In genomic region chr13:52222315-52223097, GRCm38 (mm10) we compare ENCODE assay signal across 9 mouse cellular contexts.
A peak's percentile ranks its signal among the peaks of the same experiment; 100 is the strongest.
DNase-seq lines count a peak whose midpoint lies in the region; ATAC-seq and TF ChIP-seq lines count a peak whose summit lies in the region.
"Had no signal": no experiment of that assay in that cellular context is flagged by ENCODE, and none has a peak within 500 bp of the region (broad histone marks: within the 10 kb centered on the region; RNA-seq: fewer than 3 reads in every experiment).

No protein-coding gene starts in this region.

- no peaks in the 10 kb centered on the region for H3K9me3 ChIP-seq in embryonic facial prominence, embryonic 14.5 days (ENCODE audit: control insufficient read depth, low read length)
- no peaks in the 10 kb centered on the region for H3K9me3 ChIP-seq in kidney, postnatal 0 days (replicated peaks; ENCODE audit: low read length)
- no peaks in the 10 kb centered on the region for H3K9me3 ChIP-seq in neural tube, embryonic 12.5 days
- H3K9me3 ChIP-seq: limb, embryonic 12.5 days had no signal

- H3K4me3 ChIP-seq in embryonic facial prominence, embryonic 14.5 days (ENCODE audit: low read depth, low read length) = no peak overlapping the region
- no peak overlapping the region for H3K4me3 ChIP-seq in kidney, postnatal 0 days (replicated peaks; ENCODE audit: low read depth, low read length)
- H3K4me3 ChIP-seq in neural tube, embryonic 12.5 days = no peak overlapping the region
- H3K4me3 ChIP-seq: limb, embryonic 12.5 days had no signal

- H3K4me2 ChIP-seq in embryonic facial prominence, embryonic 14.5 days (ENCODE audit: low read depth, low read length) = no peak overlapping the region
- no peak overlapping the region for H3K4me2 ChIP-seq in kidney, postnatal 0 days (ENCODE audit: low read length)
- H3K4me2 ChIP-seq in neural tube, embryonic 12.5 days (replicated peaks) = no peak overlapping the region
- H3K4me2 ChIP-seq: limb, embryonic 12.5 days had no signal

- TF ChIP-seq CTCF in kidney, postnatal 0 days (IDR thresholded peaks at IDR 0.05; ENCODE audit: low read depth) = no peak

- ATAC-seq in embryonic facial prominence, embryonic 14.5 days (ENCODE audit: low read depth) = peak; percentile 32; the same call in 1 of the 2 replicates
- ATAC-seq in kidney, postnatal 0 days (replicated peaks; ENCODE audit: low FRiP score, low read depth) = peak; percentile 21; the same call in 1 of the 2 replicates
- ATAC-seq in neural tube, embryonic 12.5 days (ENCODE audit: low FRiP score, low read depth) = no peak
- no peak for ATAC-seq in frontal cortex, adult (ENCODE audit: low TSS enrichment)

- 38% methylated on average over 11 of the region's 11 CpGs for WGBS in embryonic facial prominence, embryonic 14.5 days
- 49% methylated on average over 11 of the region's 11 CpGs for WGBS in kidney, postnatal 0 days
- 38% methylated on average over 11 of the region's 11 CpGs for WGBS in neural tube, embryonic 12.5 days

- H3K4me1 ChIP-seq in embryonic facial prominence, embryonic 14.5 days (ENCODE audit: control insufficient read depth, insufficient read depth, low read length) = no peaks in the 10 kb centered on the region
- H3K4me1 ChIP-seq in kidney, postnatal 0 days (replicated peaks; ENCODE audit: insufficient read depth, low read length) = peaks cover 5% of the 10 kb centered on the region
- peaks cover 14% of the 10 kb centered on the region; the same call in 1 of the 2 replicates for H3K4me1 ChIP-seq in neural tube, embryonic 12.5 days

- H3K36me3 ChIP-seq in embryonic facial prominence, embryonic 14.5 days (ENCODE audit: control insufficient read depth, insufficient read depth, low read length) = no peaks in the 10 kb centered on the region
- H3K36me3 ChIP-seq in kidney, postnatal 0 days (ENCODE audit: insufficient read depth, low read length) = no peaks in the 10 kb centered on the region
- H3K36me3 ChIP-seq in neural tube, embryonic 12.5 days = no peaks in the 10 kb centered on the region
- H3K36me3 ChIP-seq: limb, embryonic 12.5 days had no signal

- no peak overlapping the region for H3K27ac ChIP-seq in embryonic facial prominence, embryonic 14.5 days (replicated peaks; ENCODE audit: low read depth, low read length)
- H3K27ac ChIP-seq in kidney, postnatal 0 days = no peak overlapping the region
- H3K27ac ChIP-seq in neural tube, embryonic 12.5 days = no peak overlapping the region
- H3K27ac ChIP-seq: limb, embryonic 12.5 days had no signal

- H3K9ac ChIP-seq in embryonic facial prominence, embryonic 14.5 days (ENCODE audit: low read depth, low read length) = no peak overlapping the region
- peak overlapping the region; percentile 42; the same call in 1 of the 2 replicates for H3K9ac ChIP-seq in kidney, postnatal 0 days (ENCODE audit: low read depth, low read length)
- 0 out of 2 replicates have a peak overlapping the region, but pooled peaks have one; percentile 3 for H3K9ac ChIP-seq in neural tube, embryonic 12.5 days
- H3K9ac ChIP-seq: limb, embryonic 12.5 days had no signal

- no peaks in the 10 kb centered on the region for H3K27me3 ChIP-seq in embryonic facial prominence, embryonic 14.5 days (replicated peaks; ENCODE audit: control insufficient read depth, insufficient read depth, low read length)
- no peaks in the 10 kb centered on the region for H3K27me3 ChIP-seq in kidney, postnatal 0 days (ENCODE audit: insufficient read depth, low read length)
- H3K27me3 ChIP-seq in neural tube, embryonic 12.5 days (replicated peaks) = peaks cover 30% of the 10 kb centered on the region; the same call in 1 of the 2 replicates

- peak; percentile 42 for DNase-seq in kidney, adult 9 months
- DNase-seq in kidney, adult 11 months = no peak
- DNase-seq in embryonic facial prominence, embryonic 14.5 days (ENCODE audit: low spot score) = peak; percentile 22
- peak; percentile 22 for DNase-seq in kidney, postnatal 0 days (ENCODE audit: low spot score)
- no peak for DNase-seq in thymus, adult 18-20 months
- DNase-seq in spleen, postnatal 10 days (ENCODE audit: low spot score in 2 of 2) = no peak

Comparison
In these comparisons a context has a peak if more than half of its experiments do, and no peak if none do; other contexts are left out.
1. DNase-seq: peak in kidney, adult 9 months (single experiment), embryonic facial prominence, embryonic 14.5 days (single experiment) and kidney, postnatal 0 days (single experiment); none in kidney, adult 11 months (single experiment), thymus, adult 18-20 months (0 of 2) and spleen, postnatal 10 days (0 of 2).
2. ATAC-seq: peak in embryonic facial prominence, embryonic 14.5 days (single experiment) and kidney, postnatal 0 days (single experiment); none in neural tube, embryonic 12.5 days (single experiment) and frontal cortex, adult (single experiment).